Mouse (Mus musculus): ENCODE measurements at regions not wholly inside any gene's neighbourhood (a gene's known extent, or its start where the extent isn't known, plus 50 kb on each side); places are given as distances from the start of the nearest gene placed in this dataset.
"Not testable (repeated sequence)": the region's sequence is repeated elsewhere in the genome, so short reads cannot be mapped to it uniquely, and the experiment has no call there.

GRCm38 (mm10) chr12:77089624-77090278 is 127.8 kb upstream of the Max start:
- no peak for DNase-seq (ENCODE audit: low spot score in 2 of 2)

- DNase-seq (ENCODE audit: low spot score in 2 of 2), result no peak
Measured at GRCm38 (mm10) chr12:77088452-77088851, 126.5 kb upstream of the Max start.

- not testable (repeated sequence) for DNase-seq (ENCODE audit: low spot score in 2 of 2)
Measured at GRCm38 (mm10) chr12:77086931-77087330, 124.9 kb upstream of the Max start.

- no peak for DNase-seq (ENCODE audit: low spot score in 2 of 2)
Measured at GRCm38 (mm10) chr12:77085894-77086293, 123.9 kb upstream of the Max start.

- peak in 1 of 2 experiments; percentile 11 for DNase-seq (ENCODE audit: low spot score in 2 of 2)
Measured at GRCm38 (mm10) chr12:77085244-77085643, 123.2 kb upstream of the Max start.

GRCm38 (mm10) chr12:77084744-77085143 is 122.7 kb upstream of the Max start:
- DNase-seq (ENCODE audit: low spot score in 2 of 2), result no peak

GRCm38 (mm10) chr12:77084343-77084742 is 122.3 kb upstream of the Max start:
- DNase-seq (ENCODE audit: low spot score in 2 of 2), result no peak

- no peak for DNase-seq (ENCODE audit: low spot score in 2 of 2)
Measured at GRCm38 (mm10) chr12:77083760-77084159, 121.8 kb upstream of the Max start.

GRCm38 (mm10) chr12:77081774-77082173 is 119.8 kb upstream of the Max start:
- no peak for DNase-seq (ENCODE audit: low spot score in 2 of 2)

GRCm38 (mm10) chr12:77079481-77079880 is 117.5 kb upstream of the Max start:
- DNase-seq (ENCODE audit: low spot score in 2 of 2), result no peak

GRCm38 (mm10) chr12:77076678-77077077 is 114.7 kb upstream of the Max start:
- no peak for DNase-seq (ENCODE audit: low spot score in 2 of 2)

- DNase-seq (ENCODE audit: low spot score in 2 of 2), result no peak
Measured at GRCm38 (mm10) chr12:77074602-77075001, 112.6 kb upstream of the Max start.

GRCm38 (mm10) chr12:77071700-77072099 is 109.7 kb upstream of the Max start:
- DNase-seq (ENCODE audit: low spot score in 2 of 2), result no peak

GRCm38 (mm10) chr12:77067938-77068337 is 105.9 kb upstream of the Max start:
- no peak for DNase-seq (ENCODE audit: low spot score in 2 of 2)

GRCm38 (mm10) chr12:77067115-77067514 is 105.1 kb upstream of the Max start:
- DNase-seq (ENCODE audit: low spot score in 2 of 2), result no peak

- DNase-seq (ENCODE audit: low spot score in 2 of 2), result no peak
Measured at GRCm38 (mm10) chr12:77065645-77066512, 103.9 kb upstream of the Max start.

GRCm38 (mm10) chr12:77064048-77064447 is 102.0 kb upstream of the Max start:
- DNase-seq (ENCODE audit: low spot score in 2 of 2), result no peak

GRCm38 (mm10) chr12:77061562-77061847 is 99.5 kb upstream of the Max start:
- no peak for DNase-seq (ENCODE audit: low spot score in 2 of 2)

- DNase-seq (ENCODE audit: low spot score in 2 of 2), result no peak
Measured at GRCm38 (mm10) chr12:77060766-77061561, 99.0 kb upstream of the Max start.

GRCm38 (mm10) chr12:77060060-77060695 is 98.2 kb upstream of the Max start:
- peak; percentile 11 to 24 for DNase-seq (ENCODE audit: low spot score in 2 of 2)

- no peak for DNase-seq (ENCODE audit: low spot score in 2 of 2)
Measured at GRCm38 (mm10) chr12:77059679-77060059, 97.7 kb upstream of the Max start.

- no peak for DNase-seq (ENCODE audit: low spot score in 2 of 2)
Measured at GRCm38 (mm10) chr12:77058596-77059190, 96.7 kb upstream of the Max start.
